ENCODE assay signal across 7 mouse cellular contexts in genomic region chr9:119983585-119984535, GRCm38 (mm10). TPM values are rescaled to one million over a fixed set of nuclear protein-coding genes. Genes with fewer than 3 reads are reported as not detected.
DNase-seq lines count a peak whose midpoint lies in the region; ATAC-seq and TF ChIP-seq lines count a peak whose summit lies in the region.

No protein-coding gene starts in this region.

- peak overlapping the region; percentile 90 for H3K4me2 ChIP-seq in intestine, embryonic 14.5 days (ENCODE audit: low read length)
- H3K4me2 ChIP-seq in limb, embryonic 11.5 days (ENCODE audit: low read depth, severe bottlenecking): peak overlapping the region; percentile 96
- H3K4me2 ChIP-seq in midbrain, embryonic 12.5 days (replicated peaks): peak overlapping the region; percentile 85

- peak overlapping the region; percentile 64 for H3K9ac ChIP-seq in intestine, embryonic 14.5 days (ENCODE audit: low read length)
- H3K9ac ChIP-seq in limb, embryonic 11.5 days (ENCODE audit: low read length): peak overlapping the region; percentile 46
- H3K9ac ChIP-seq in midbrain, embryonic 12.5 days (replicated peaks): peak overlapping the region; percentile 52

- no peaks in the 10 kb centered on the region for H3K27me3 ChIP-seq in intestine, embryonic 14.5 days (replicated peaks; ENCODE audit: control insufficient read depth, insufficient read depth, low read length)
- H3K27me3 ChIP-seq in limb, embryonic 11.5 days (ENCODE audit: control insufficient read depth, insufficient read depth, low read length): no peaks in the 10 kb centered on the region
- peaks cover 46% of the 10 kb centered on the region for H3K27me3 ChIP-seq in midbrain, embryonic 12.5 days

- H3K27ac ChIP-seq in cortical plate, adult 2 months (ENCODE audit: insufficient read depth, low read length): peak overlapping the region; percentile 83
- H3K27ac ChIP-seq in intestine, embryonic 14.5 days (ENCODE audit: low read depth): peak overlapping the region; percentile 75
- H3K27ac ChIP-seq in limb, embryonic 11.5 days (replicated peaks; ENCODE audit: low read depth, low read length): no peak overlapping the region
- no peak overlapping the region for H3K27ac ChIP-seq in midbrain, embryonic 12.5 days (replicated peaks)

- TF ChIP-seq CTCF in cortical plate, adult 2 months (IDR thresholded peaks at IDR 0.05; ENCODE audit: extremely low read depth, insufficient read depth, low read length): no peak

- H3K36me3 ChIP-seq in intestine, embryonic 14.5 days (ENCODE audit: control insufficient read depth, insufficient read depth, low read length): no peaks in the 10 kb centered on the region
- no peaks in the 10 kb centered on the region for H3K36me3 ChIP-seq in limb, embryonic 11.5 days (ENCODE audit: control insufficient read depth, insufficient read depth, low read length)
- H3K36me3 ChIP-seq in midbrain, embryonic 12.5 days: no peaks in the 10 kb centered on the region

- peak; percentile 97 for DNase-seq in adrenal gland, adult 2 months
- DNase-seq in gastrocnemius, postnatal 25 days: peak; percentile 93
- peak; percentile 90 for DNase-seq in intestine, embryonic 14.5 days (ENCODE audit: low spot score)
- DNase-seq in limb, embryonic 11.5 days (ENCODE audit: low spot score): peak; percentile 83
- peak; percentile 83 for DNase-seq in skeletal muscle tissue, adult 2 months (ENCODE audit: low read depth, low spot score)

- peak overlapping the region; percentile 85 for H3K4me3 ChIP-seq in cortical plate, adult 2 months (ENCODE audit: insufficient read depth, low read length)
- H3K4me3 ChIP-seq in intestine, embryonic 14.5 days (ENCODE audit: low read depth, low read length): peak overlapping the region; percentile 68
- H3K4me3 ChIP-seq in limb, embryonic 11.5 days (ENCODE audit: low read depth, low read length): peak overlapping the region; percentile 64
- peak overlapping the region; percentile 57 for H3K4me3 ChIP-seq in midbrain, embryonic 12.5 days

- 1% methylated on average over 79 of the region's 79 CpGs for WGBS in intestine, embryonic 14.5 days
- under 1% methylated on average over 78 of the region's 79 CpGs for WGBS in limb, embryonic 11.5 days
- WGBS in midbrain, embryonic 12.5 days: under 1% methylated on average over 66 of the region's 79 CpGs

- H3K9me3 ChIP-seq in intestine, embryonic 14.5 days (ENCODE audit: control insufficient read depth, low read length): no peaks in the 10 kb centered on the region
- H3K9me3 ChIP-seq in limb, embryonic 11.5 days (ENCODE audit: control insufficient read depth, low read length): no peaks in the 10 kb centered on the region
- H3K9me3 ChIP-seq in midbrain, embryonic 12.5 days: no peaks in the 10 kb centered on the region

- peak; percentile 80 for ATAC-seq in intestine, embryonic 14.5 days (replicated peaks; ENCODE audit: low FRiP score, low TSS enrichment, low read depth)
- peak; percentile 50 for ATAC-seq in limb, embryonic 11.5 days (ENCODE audit: insufficient number of reproducible peaks, low FRiP score, low TSS enrichment, low read depth)
- ATAC-seq in midbrain, embryonic 12.5 days (ENCODE audit: low FRiP score, low read depth): peak; percentile 80

- TF ChIP-seq POLR2A in cortical plate, adult 2 months (IDR thresholded peaks at IDR 0.05; ENCODE audit: extremely low read depth, insufficient read depth, low read length): peak; percentile 69

- H3K4me1 ChIP-seq in cortical plate, adult 2 months (ENCODE audit: control insufficient read depth, insufficient read depth, low read length): peaks cover 16% of the 10 kb centered on the region
- peaks cover 54% of the 10 kb centered on the region for H3K4me1 ChIP-seq in intestine, embryonic 14.5 days (replicated peaks; ENCODE audit: control insufficient read depth, insufficient read depth, low read length)
- H3K4me1 ChIP-seq in limb, embryonic 11.5 days (ENCODE audit: control insufficient read depth, insufficient read depth, low read length): peaks cover 46% of the 10 kb centered on the region
- peaks cover 40% of the 10 kb centered on the region for H3K4me1 ChIP-seq in midbrain, embryonic 12.5 days

RNA-seq across cellular contexts. Expression of gene Csrnp1, which starts 0.6 kb away (rescaled TPM):
- 10 to 100 TPM; 18.7 to 26.5 TPM for total RNA-seq in adrenal gland, adult 2 months (2021)
- 45.6 and 51.3 TPM in 2 replicates for polyA plus RNA-seq in adrenal gland, adult 2 months (2012; rRNA removed)
- 14.8 and 21.3 TPM in 2 replicates for polyA plus RNA-seq in cortical plate, adult 2 months (2012; rRNA removed)
- 1 to 10 TPM; 2.4 to 3.6 TPM for total RNA-seq in gastrocnemius, postnatal 25 days (2021)
- 1.4 and 1.8 TPM in 2 replicates for polyA plus RNA-seq in intestine, embryonic 14.5 days (2014; fragmentation: Nextera tagmentation; extraction: Ambion mirVana)
- 1.5 and 1.6 TPM in 2 replicates for polyA plus RNA-seq in limb, embryonic 11.5 days (2014; fragmentation: Nextera tagmentation; extraction: Ambion mirVana)
- 0.89 and 1.5 TPM in 2 replicates for polyA plus RNA-seq in midbrain, embryonic 12.5 days (2016; fragmentation: Nextera tagmentation; extraction: Ambion mirVana)

RNA-seq across cellular contexts. Expression of gene Xirp1, which starts 39.5 kb away (rescaled TPM):
- under 1 TPM; 0.37 to 0.48 TPM for total RNA-seq in adrenal gland, adult 2 months (2021)
- 0.03 and 0.04 TPM in 2 replicates for polyA plus RNA-seq in adrenal gland, adult 2 months (2012; rRNA removed)
- 0.04 TPM in 2 replicates for polyA plus RNA-seq in cortical plate, adult 2 months (2012; rRNA removed)
- total RNA-seq in gastrocnemius, postnatal 25 days (2021): 100 to 1,000 TPM; 105 to 112 TPM
- polyA plus RNA-seq in intestine, embryonic 14.5 days (2014; fragmentation: Nextera tagmentation; extraction: Ambion mirVana): 0.03 TPM in 1 of 2 replicates, not detected in the other
- not detected in 2 replicates for polyA plus RNA-seq in limb, embryonic 11.5 days (2014; fragmentation: Nextera tagmentation; extraction: Ambion mirVana)
- polyA plus RNA-seq in midbrain, embryonic 12.5 days (2016; fragmentation: Nextera tagmentation; extraction: Ambion mirVana): 0.04 TPM in 1 of 2 replicates, not detected in the other

RNA-seq across cellular contexts. Expression of gene Ttc21a, which starts 46.5 kb away (rescaled TPM):
- under 1 TPM in 1 of 2 experiments, not detected in 1; 0.17 TPM for total RNA-seq in adrenal gland, adult 2 months (2021)
- polyA plus RNA-seq in adrenal gland, adult 2 months (2012; rRNA removed): 0.04 TPM in 2 replicates
- polyA plus RNA-seq in cortical plate, adult 2 months (2012; rRNA removed): 0.26 and 0.63 TPM in 2 replicates
- total RNA-seq in gastrocnemius, postnatal 25 days (2021): not detected
- polyA plus RNA-seq in intestine, embryonic 14.5 days (2014; fragmentation: Nextera tagmentation; extraction: Ambion mirVana): 0.07 and 0.09 TPM in 2 replicates
- 0.35 and 0.68 TPM in 2 replicates for polyA plus RNA-seq in limb, embryonic 11.5 days (2014; fragmentation: Nextera tagmentation; extraction: Ambion mirVana)
- polyA plus RNA-seq in midbrain, embryonic 12.5 days (2016; fragmentation: Nextera tagmentation; extraction: Ambion mirVana): 0.22 and 0.43 TPM in 2 replicates

RNA-seq across cellular contexts. Expression of gene Gorasp1, which starts 46.5 kb away (rescaled TPM):
- total RNA-seq in adrenal gland, adult 2 months (2021): 10 to 100 TPM; 15.1 to 31.9 TPM
- 26.6 and 30.5 TPM in 2 replicates for polyA plus RNA-seq in adrenal gland, adult 2 months (2012; rRNA removed)
- 20.0 and 20.6 TPM in 2 replicates for polyA plus RNA-seq in cortical plate, adult 2 months (2012; rRNA removed)
- total RNA-seq in gastrocnemius, postnatal 25 days (2021): 10 to 100 TPM; 17.2 to 19.3 TPM
- 24.2 and 32.1 TPM in 2 replicates for polyA plus RNA-seq in intestine, embryonic 14.5 days (2014; fragmentation: Nextera tagmentation; extraction: Ambion mirVana)
- polyA plus RNA-seq in limb, embryonic 11.5 days (2014; fragmentation: Nextera tagmentation; extraction: Ambion mirVana): 23.3 and 23.8 TPM in 2 replicates
- 21.3 and 23.3 TPM in 2 replicates for polyA plus RNA-seq in midbrain, embryonic 12.5 days (2016; fragmentation: Nextera tagmentation; extraction: Ambion mirVana)

Comparison
In these comparisons a context has a peak if more than half of its experiments do, and no peak if none do; other contexts are left out.
1. H3K27ac ChIP-seq: peak in cortical plate, adult 2 months (single experiment) and intestine, embryonic 14.5 days (single experiment); none in limb, embryonic 11.5 days (single experiment) and midbrain, embryonic 12.5 days (single experiment).
2. Peak in every context shown above with its lines, with median percentiles within 50 percentile points of each other: DNase-seq, H3K4me3 ChIP-seq, ATAC-seq, H3K4me2 ChIP-seq and H3K9ac ChIP-seq.